Mouse (Mus musculus) kidney, postnatal 0 days (tissue): ENCODE data around the gene Tsfm. TPM values are rescaled to one million over a fixed set of nuclear protein-coding genes. Genes with fewer than 3 reads are reported as not detected.

Source experiments
- ATAC-seq: fragments of 200-750 bp; cut with Nextera tagmentation; replicated peaks from 2 replicates; pipeline ENCODE4 v1.8.0; 2017; ENCODE audit warnings: low read depth, moderate number of reproducible peaks, moderate TSS enrichment, moderate library complexity; ENCODE audit not compliant: low FRiP score
- DNase-seq: peaks from one replicate; pipeline ENCODE4 v3.0.0-alpha.2; 2016; ENCODE audit warnings: low spot score
- H3K27ac ChIP-seq: fragments of 300-500 bp; sonication (generic); 2 replicates; pipeline ENCODE4 v1.5.1; 2014; ENCODE audit warnings: mild to moderate bottlenecking
- H3K27me3 ChIP-seq: fragments of 300-500 bp; sonication (generic); 2 replicates; pipeline ENCODE4 v1.6.1; 2014; ENCODE audit warnings: low read length, mixed read lengths; ENCODE audit not compliant: insufficient read depth
- H3K36me3 ChIP-seq: fragments of 300-500 bp; sonication (generic); 2 replicates; pipeline ENCODE4 v1.6.1; 2014; ENCODE audit warnings: low read length, mixed read lengths; ENCODE audit not compliant: insufficient read depth
- H3K4me1 ChIP-seq: fragments of 300-500 bp; sonication (generic); replicated peaks from 2 replicates; pipeline ENCODE4 v1.6.1; 2014; ENCODE audit warnings: antibody characterized with exemption, low read length, mixed read lengths; ENCODE audit not compliant: insufficient read depth
- H3K4me2 ChIP-seq: fragments of 300-500 bp; sonication (generic); 2 replicates; pipeline ENCODE4 v1.6.1; 2014; ENCODE audit warnings: mild to moderate bottlenecking, low read length, moderate library complexity, mixed read lengths
- H3K4me3 ChIP-seq: fragments of 300-500 bp; sonication (generic); replicated peaks from 2 replicates; pipeline ENCODE4 v1.5.1; 2014; ENCODE audit warnings: low read depth, low read length
- H3K9ac ChIP-seq: fragments of 300-500 bp; sonication (generic); 2 replicates; pipeline ENCODE4 v1.6.1; 2014; ENCODE audit warnings: low read depth, low read length
- H3K9me3 ChIP-seq: fragments of 300-500 bp; sonication (generic); replicated peaks from 2 replicates; pipeline ENCODE4 v1.6.1; 2016; ENCODE audit warnings: low read length, inconsistent platforms, mixed read lengths
- CTCF ChIP-seq: IDR thresholded peaks from 2 replicates; pipeline ENCODE4 v1.5.1; 2016; ENCODE audit warnings: antibody characterized with exemption, low read depth, mild to moderate bottlenecking, moderate library complexity
- WGBS: fragments of 180-500 bp; shearing (Covaris S2); extraction: QIAGEN DNeasy Blood & Tissue Kit; methylation state at CpG from one replicate; pipeline ENCODE4 v1.1.7; 2014; 5-methylcytosine and 5-hydroxymethylcytosine counted together
- polyA plus RNA-seq: library from polyadenylated mRNA; unstranded; fragments of >200 nt; fragmentation: Nextera tagmentation; extraction: Ambion mirVana; gene quantifications from 2 replicates; pipeline ENCODE4 v1.2.1, GENCODE M21; 2015

Gene Tsfm
- polyA plus RNA-seq, 1 experiment from 2014 or later, result 97.3 TPM

DNA sequence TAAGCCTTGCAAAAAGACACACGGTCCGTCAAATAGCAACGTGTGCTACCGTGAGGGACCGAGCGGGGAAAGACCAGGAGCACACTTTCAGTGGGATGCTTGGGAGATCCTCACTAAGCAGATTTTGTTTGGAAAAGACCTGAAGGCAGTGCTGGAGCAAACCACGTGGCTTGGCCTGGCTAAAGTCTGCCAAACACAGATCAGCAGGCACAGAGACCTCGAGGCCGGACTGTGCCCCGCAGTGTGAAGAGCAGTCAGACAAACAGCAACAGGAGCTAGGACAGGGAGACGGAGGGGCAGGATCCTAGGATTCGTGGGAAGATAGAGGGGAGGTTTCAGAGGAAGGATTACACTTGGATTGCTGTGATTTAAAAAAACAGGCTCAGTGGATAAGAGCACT is 5.6 kb upstream of the Tsfm start:
- TF ChIP-seq CTCF, result no peak
- H3K36me3 ChIP-seq, result no peaks in the 10 kb centered on the region
- no peak overlapping the region for H3K4me2 ChIP-seq
- no peak overlapping the region for H3K27ac ChIP-seq
- no peaks in the 10 kb centered on the region; the same call in 1 of the 2 replicates for H3K4me1 ChIP-seq
- H3K9me3 ChIP-seq, result no peaks in the 10 kb centered on the region
- no peak for DNase-seq
- H3K9ac ChIP-seq, result no peak overlapping the region
- ATAC-seq, result peak; percentile 60
- no peaks in the 10 kb centered on the region for H3K27me3 ChIP-seq
- 72% methylated on average over 12 of the region's 12 CpGs for WGBS
- no peak overlapping the region for H3K4me3 ChIP-seq

GRCm38 (mm10) chr10:127033301-127033741 is 2.7 kb upstream of the Tsfm start:
- ATAC-seq, result peak; percentile 71
- 71% methylated on average over 7 of the region's 8 CpGs for WGBS
- H3K9me3 ChIP-seq, result no peaks in the 10 kb centered on the region
- H3K36me3 ChIP-seq, result no peaks in the 10 kb centered on the region
- H3K4me3 ChIP-seq, result no peak overlapping the region
- no peak for TF ChIP-seq CTCF
- H3K27ac ChIP-seq, result peak overlapping the region; percentile 64; the same call in 1 of the 2 replicates
- H3K9ac ChIP-seq, result no peak overlapping the region
- no peak for DNase-seq
- H3K4me2 ChIP-seq, result no peak overlapping the region
- no peaks in the 10 kb centered on the region for H3K4me1 ChIP-seq
- H3K27me3 ChIP-seq, result no peaks in the 10 kb centered on the region

DNA sequence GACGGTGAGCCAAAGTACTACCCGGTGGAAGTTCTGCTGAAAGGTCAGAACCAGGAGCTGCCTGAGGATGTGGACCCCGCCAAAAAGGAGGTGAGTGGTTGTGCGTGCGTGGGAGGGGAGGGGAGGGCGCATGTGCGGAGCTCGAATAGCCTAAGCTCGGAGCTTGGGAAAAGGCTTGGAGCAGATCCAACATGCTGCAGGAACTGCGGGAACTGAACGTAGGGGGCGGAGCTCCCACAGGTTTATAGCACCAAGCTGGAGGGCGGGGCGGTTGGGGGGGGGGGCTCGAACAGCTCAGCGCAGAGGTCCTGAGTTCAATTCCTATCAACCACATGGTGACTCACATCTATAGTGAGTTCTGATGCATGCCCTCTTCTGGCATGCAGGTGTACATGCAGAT is 12.2 kb downstream of the Tsfm start:
- H3K27me3 ChIP-seq, result no peaks in the 10 kb centered on the region
- no peak overlapping the region for H3K4me2 ChIP-seq
- H3K9me3 ChIP-seq, result no peaks in the 10 kb centered on the region
- H3K27ac ChIP-seq, result no peak overlapping the region
- WGBS, result 59% methylated on average over 16 of the region's 16 CpGs
- DNase-seq (no peak), ATAC-seq (no peak)
- 0 out of 2 replicates have a peak, but pooled peaks cover 12% of the 10 kb centered on the region for H3K36me3 ChIP-seq
- no peak overlapping the region for H3K9ac ChIP-seq
- peak; percentile 15; the same call in 1 of the 2 replicates for TF ChIP-seq CTCF
- H3K4me3 ChIP-seq, result no peak overlapping the region
- no peaks in the 10 kb centered on the region for H3K4me1 ChIP-seq

DNA sequence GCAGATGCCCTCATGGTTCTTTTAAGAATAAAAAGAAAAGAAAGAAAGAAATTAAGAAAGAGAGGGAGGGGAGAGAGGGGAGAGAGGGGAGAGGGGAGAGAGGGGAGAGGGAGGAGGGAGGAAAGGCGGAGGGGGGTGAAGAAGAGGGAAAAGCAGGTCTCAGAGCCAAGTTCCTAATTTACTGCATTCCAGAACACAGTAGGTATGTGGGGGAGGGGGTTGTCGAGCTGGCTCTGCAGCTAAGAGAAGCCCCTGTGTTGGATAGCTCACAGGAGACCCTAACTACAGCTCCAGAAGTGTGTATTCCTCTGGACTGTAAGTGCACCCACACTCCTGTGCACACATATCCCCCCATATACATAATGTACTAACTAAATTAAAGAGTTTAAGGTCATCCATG is 13.6 kb downstream of the Tsfm start:
- Histone ChIP-seq H3K27ac (no peak overlapping the region), H3K4me2 (no peak overlapping the region), H3K9me3 (no peaks in the 10 kb centered on the region), H3K27me3 (no peaks in the 10 kb centered on the region), H3K9ac (no peak overlapping the region), H3K36me3 (no peaks in the 10 kb centered on the region), H3K4me3 (no peak overlapping the region), H3K4me1 (no peaks in the 10 kb centered on the region)
- ATAC-seq, result no peak
- no peak for DNase-seq
- TF ChIP-seq CTCF, result no peak
- WGBS, result 6% methylated on average over 2 of the region's 2 CpGs

GRCm38 (mm10) chr10:127016488-127016887 is 14.2 kb downstream of the Tsfm start:
- TF ChIP-seq CTCF, result peak; percentile 64
- no peaks in the 10 kb centered on the region for H3K27me3 ChIP-seq
- WGBS, result 55% methylated on average over 5 of the region's 5 CpGs
- ATAC-seq (no peak; the same call in 1 of the 2 replicates), DNase-seq (peak; percentile 47)
- no peak overlapping the region for H3K9ac ChIP-seq
- H3K36me3 ChIP-seq, result no peaks in the 10 kb centered on the region
- no peaks in the 10 kb centered on the region for H3K9me3 ChIP-seq
- H3K27ac ChIP-seq, result no peak overlapping the region
- no peak overlapping the region for H3K4me2 ChIP-seq
- no peak overlapping the region for H3K4me3 ChIP-seq
- no peaks in the 10 kb centered on the region for H3K4me1 ChIP-seq

GRCm38 (mm10) chr10:127003806-127004205 is 26.8 kb downstream of the Tsfm start:
- Histone ChIP-seq H3K36me3 (peaks cover 8% of the 10 kb centered on the region; the same call in 1 of the 2 replicates), H3K27me3 (no peaks in the 10 kb centered on the region), H3K4me3 (no peak overlapping the region), H3K27ac (no peak overlapping the region), H3K4me2 (no peak overlapping the region), H3K9me3 (no peaks in the 10 kb centered on the region), H3K4me1 (no peaks in the 10 kb centered on the region), H3K9ac (no peak overlapping the region)
- DNase-seq, result no peak
- 69% methylated on average over 7 of the region's 7 CpGs for WGBS
- ATAC-seq, result no peak
- no peak for TF ChIP-seq CTCF

DNA sequence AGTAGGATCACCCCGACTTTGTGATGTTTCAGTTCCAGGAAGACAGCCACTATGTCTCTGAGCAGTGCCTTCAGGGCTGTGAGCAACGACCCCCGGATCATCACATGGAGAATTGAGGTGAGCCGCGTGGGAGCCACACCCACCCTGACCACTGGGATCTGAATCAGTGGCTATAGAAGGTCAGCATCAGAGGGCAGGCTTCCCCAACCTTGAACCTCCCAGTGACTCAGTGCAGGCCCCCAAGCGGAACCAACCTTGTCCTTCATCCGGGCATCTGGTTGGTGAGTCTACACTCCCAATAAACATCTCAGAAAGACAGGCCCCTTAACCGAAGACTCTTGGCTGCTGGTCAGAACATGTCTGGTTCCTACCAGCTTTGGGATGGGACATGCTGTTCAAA is 27.3 kb downstream of the Tsfm start:
- Histone ChIP-seq H3K27ac (no peak overlapping the region), H3K27me3 (no peaks in the 10 kb centered on the region), H3K4me2 (no peak overlapping the region), H3K36me3 (peaks cover 13% of the 10 kb centered on the region), H3K4me1 (no peaks in the 10 kb centered on the region), H3K4me3 (no peak overlapping the region), H3K9me3 (no peaks in the 10 kb centered on the region), H3K9ac (no peak overlapping the region)
- DNase-seq (no peak), ATAC-seq (no peak)
- TF ChIP-seq CTCF, result no peak
- 71% methylated on average over 8 of the region's 8 CpGs for WGBS
